Mouse (Mus musculus): ENCODE data around the gene Cd40. TPM values are rescaled to one million over a fixed set of nuclear protein-coding genes. Genes with fewer than 3 reads are reported as not detected.

Gene Cd40
- 5.5 and 7.7 TPM in 2 replicates for polyA plus RNA-seq (2014; fragmentation: Nextera tagmentation; extraction: Ambion mirVana)

- Histone ChIP-seq H3K9ac (ENCODE audit: low read depth, low read length) (peak within 1 kb of the TSS; percentile 49; the same call in 1 of the 2 replicates), H3K27ac (ENCODE audit: low read depth, low read length) (no peak within 1 kb of the TSS; the same call in 1 of the 2 replicates)
- WGBS, result 9% methylated on average over 25 of the region's 25 CpGs
Measured at GRCm38 (mm10) chr2:165054888-165055852, at the start of gene Cd40. Gene Cd40, plus strand, starts transcription at chr2:165055627.

GRCm38 (mm10) chr2:165006813-165007212 is 48.6 kb upstream of the Cd40 start:
- Histone ChIP-seq H3K27ac (ENCODE audit: low read depth, low read length) (no peak overlapping the region), H3K4me2 (no peak overlapping the region), H3K9me3 (ENCODE audit: control insufficient read depth, low read length) (no peaks in the 10 kb centered on the region), H3K36me3 (ENCODE audit: control insufficient read depth, insufficient read depth, low read length) (peaks cover 67% of the 10 kb centered on the region), H3K9ac (ENCODE audit: low read depth, low read length) (no peak overlapping the region), H3K27me3 (replicated peaks; ENCODE audit: control insufficient read depth, insufficient read depth, low read length) (no peaks in the 10 kb centered on the region), H3K4me1 (replicated peaks; ENCODE audit: control insufficient read depth, insufficient read depth, low read length) (no peaks in the 10 kb centered on the region), H3K4me3 (ENCODE audit: low read depth, low read length) (no peak overlapping the region)
- ATAC-seq (replicated peaks; ENCODE audit: low FRiP score), result no peak
- no peak for DNase-seq (ENCODE audit: low spot score)
- WGBS, result 83% methylated on average over 4 of the region's 4 CpGs

More at GRCm38 (mm10) chr2:165054888-165055852, at the start of gene Cd40:
- DNase-seq (ENCODE audit: low spot score), result peak; percentile 60
- Histone ChIP-seq H3K4me3 (ENCODE audit: low read depth, low read length) (peak within 1 kb of the TSS; percentile 41), H3K4me1 (replicated peaks; ENCODE audit: control insufficient read depth, insufficient read depth, low read length) (no peaks in the 10 kb centered on the region; the same call in 1 of the 2 replicates), H3K36me3 (ENCODE audit: control insufficient read depth, insufficient read depth, low read length) (no peaks in the 10 kb centered on the region), H3K4me2 (peak within 1 kb of the TSS; percentile 56), H3K27me3 (replicated peaks; ENCODE audit: control insufficient read depth, insufficient read depth, low read length) (peaks cover 24% of the 10 kb centered on the region), H3K9me3 (ENCODE audit: control insufficient read depth, low read length) (no peaks in the 10 kb centered on the region)
- ATAC-seq (replicated peaks; ENCODE audit: low FRiP score), result peak; percentile 58; the same call in 1 of the 2 replicates

GRCm38 (mm10) chr2:165007986-165008385 is 47.4 kb upstream of the Cd40 start:
- ATAC-seq (replicated peaks; ENCODE audit: low FRiP score), result no peak

GRCm38 (mm10) chr2:165009161-165009560 is 46.3 kb upstream of the Cd40 start:
- Histone ChIP-seq H3K4me2 (no peak overlapping the region), H3K4me3 (ENCODE audit: low read depth, low read length) (no peak overlapping the region), H3K9ac (ENCODE audit: low read depth, low read length) (no peak overlapping the region), H3K27me3 (replicated peaks; ENCODE audit: control insufficient read depth, insufficient read depth, low read length) (no peaks in the 10 kb centered on the region), H3K27ac (ENCODE audit: low read depth, low read length) (no peak overlapping the region), H3K4me1 (replicated peaks; ENCODE audit: control insufficient read depth, insufficient read depth, low read length) (no peaks in the 10 kb centered on the region), H3K36me3 (ENCODE audit: control insufficient read depth, insufficient read depth, low read length) (peaks cover 52% of the 10 kb centered on the region), H3K9me3 (ENCODE audit: control insufficient read depth, low read length) (no peaks in the 10 kb centered on the region)
- DNase-seq (ENCODE audit: low spot score) (no peak), ATAC-seq (replicated peaks; ENCODE audit: low FRiP score) (no peak)
- 96% methylated on average over 14 of the region's 14 CpGs for WGBS

More at GRCm38 (mm10) chr2:165007986-165008385, 47.4 kb upstream of the Cd40 start:
- no peak overlapping the region for H3K9ac ChIP-seq (ENCODE audit: low read depth, low read length)
- 95% methylated on average over 1 of the region's 1 CpGs for WGBS
- no peaks in the 10 kb centered on the region for H3K27me3 ChIP-seq (replicated peaks; ENCODE audit: control insufficient read depth, insufficient read depth, low read length)
- no peaks in the 10 kb centered on the region for H3K4me1 ChIP-seq (replicated peaks; ENCODE audit: control insufficient read depth, insufficient read depth, low read length)
- no peak overlapping the region for H3K4me3 ChIP-seq (ENCODE audit: low read depth, low read length)
- H3K36me3 ChIP-seq (ENCODE audit: control insufficient read depth, insufficient read depth, low read length), result peaks cover 63% of the 10 kb centered on the region
- DNase-seq (ENCODE audit: low spot score), result no peak
- no peaks in the 10 kb centered on the region for H3K9me3 ChIP-seq (ENCODE audit: control insufficient read depth, low read length)
- no peak overlapping the region for H3K27ac ChIP-seq (ENCODE audit: low read depth, low read length)
- H3K4me2 ChIP-seq, result no peak overlapping the region

- H3K4me1 ChIP-seq (replicated peaks; ENCODE audit: control insufficient read depth, insufficient read depth, low read length), result no peaks in the 10 kb centered on the region
- ATAC-seq (replicated peaks; ENCODE audit: low FRiP score) (no peak), DNase-seq (ENCODE audit: low spot score) (no peak)
- H3K9me3 ChIP-seq (ENCODE audit: control insufficient read depth, low read length), result no peaks in the 10 kb centered on the region
- WGBS, result 90% methylated on average over 2 of the region's 2 CpGs
- H3K4me2 ChIP-seq, result no peak overlapping the region
- no peak overlapping the region for H3K9ac ChIP-seq (ENCODE audit: low read depth, low read length)
- H3K4me3 ChIP-seq (ENCODE audit: low read depth, low read length), result no peak overlapping the region
- peaks cover 51% of the 10 kb centered on the region for H3K36me3 ChIP-seq (ENCODE audit: control insufficient read depth, insufficient read depth, low read length)
- no peak overlapping the region for H3K27ac ChIP-seq (ENCODE audit: low read depth, low read length)
- H3K27me3 ChIP-seq (replicated peaks; ENCODE audit: control insufficient read depth, insufficient read depth, low read length), result no peaks in the 10 kb centered on the region
Measured at GRCm38 (mm10) chr2:165009581-165009980, 45.8 kb upstream of the Cd40 start.

- H3K9me3 ChIP-seq (ENCODE audit: control insufficient read depth, low read length), result no peaks in the 10 kb centered on the region
- H3K9ac ChIP-seq (ENCODE audit: low read depth, low read length), result no peak overlapping the region
- no peaks in the 10 kb centered on the region for H3K4me1 ChIP-seq (replicated peaks; ENCODE audit: control insufficient read depth, insufficient read depth, low read length)
- H3K36me3 ChIP-seq (ENCODE audit: control insufficient read depth, insufficient read depth, low read length), result peaks cover 47% of the 10 kb centered on the region
- DNase-seq (ENCODE audit: low spot score) (no peak), ATAC-seq (replicated peaks; ENCODE audit: low FRiP score) (no peak)
- no peak overlapping the region for H3K4me2 ChIP-seq
- H3K27me3 ChIP-seq (replicated peaks; ENCODE audit: control insufficient read depth, insufficient read depth, low read length), result no peaks in the 10 kb centered on the region
- no peak overlapping the region for H3K4me3 ChIP-seq (ENCODE audit: low read depth, low read length)
- no peak overlapping the region for H3K27ac ChIP-seq (ENCODE audit: low read depth, low read length)
- 56% methylated on average over 10 of the region's 10 CpGs for WGBS
Measured at GRCm38 (mm10) chr2:165010351-165010750, 45.1 kb upstream of the Cd40 start.

GRCm38 (mm10) chr2:165014935-165015334 is 40.5 kb upstream of the Cd40 start:
- H3K27ac ChIP-seq (ENCODE audit: low read depth, low read length), result no peak overlapping the region
- no peaks in the 10 kb centered on the region for H3K4me1 ChIP-seq (replicated peaks; ENCODE audit: control insufficient read depth, insufficient read depth, low read length)
- 72% methylated on average over 5 of the region's 5 CpGs for WGBS

GRCm38 (mm10) chr2:165020490-165020889 is 34.9 kb upstream of the Cd40 start:
- 83% methylated on average over 3 of the region's 3 CpGs for WGBS
- Histone ChIP-seq H3K27ac (ENCODE audit: low read depth, low read length) (no peak overlapping the region), H3K9me3 (ENCODE audit: control insufficient read depth, low read length) (no peaks in the 10 kb centered on the region), H3K9ac (ENCODE audit: low read depth, low read length) (no peak overlapping the region), H3K4me1 (replicated peaks; ENCODE audit: control insufficient read depth, insufficient read depth, low read length) (no peaks in the 10 kb centered on the region), H3K4me3 (ENCODE audit: low read depth, low read length) (no peak overlapping the region), H3K4me2 (no peak overlapping the region), H3K27me3 (replicated peaks; ENCODE audit: control insufficient read depth, insufficient read depth, low read length) (no peaks in the 10 kb centered on the region), H3K36me3 (ENCODE audit: control insufficient read depth, insufficient read depth, low read length) (peaks cover 5% of the 10 kb centered on the region; the same call in 1 of the 2 replicates)
- ATAC-seq (replicated peaks; ENCODE audit: low FRiP score) (no peak), DNase-seq (ENCODE audit: low spot score) (no peak)

More at GRCm38 (mm10) chr2:165014935-165015334, 40.5 kb upstream of the Cd40 start:
- H3K4me3 ChIP-seq (ENCODE audit: low read depth, low read length), result no peak overlapping the region
- peaks cover 21% of the 10 kb centered on the region for H3K36me3 ChIP-seq (ENCODE audit: control insufficient read depth, insufficient read depth, low read length)
- H3K9me3 ChIP-seq (ENCODE audit: control insufficient read depth, low read length), result no peaks in the 10 kb centered on the region
- no peaks in the 10 kb centered on the region for H3K27me3 ChIP-seq (replicated peaks; ENCODE audit: control insufficient read depth, insufficient read depth, low read length)
- H3K9ac ChIP-seq (ENCODE audit: low read depth, low read length), result no peak overlapping the region
- no peak overlapping the region for H3K4me2 ChIP-seq
- ATAC-seq (replicated peaks; ENCODE audit: low FRiP score) (no peak), DNase-seq (ENCODE audit: low spot score) (no peak)
